Mouse (Mus musculus) forebrain, embryonic 16.5 days (tissue): ENCODE results near the gene Inppl1. TPM values are rescaled to one million over a fixed set of nuclear protein-coding genes. Genes with fewer than 3 reads are reported as not detected.

Source experiments
- ATAC-seq: fragments of 200-750 bp; cut with Nextera tagmentation; 2 replicates; pipeline ENCODE4 v1.8.0; 2017; ENCODE audit warnings: mild to moderate bottlenecking, moderate library complexity
- H3K27ac ChIP-seq: fragments of 300-500 bp; sonication (generic); 2 replicates; pipeline ENCODE4 v1.5.1; 2014; ENCODE audit warnings: low read length, control low read depth
- H3K27me3 ChIP-seq: fragments of 300-500 bp; sonication (generic); replicated peaks from 2 replicates; pipeline ENCODE4 v1.6.1; 2014; ENCODE audit warnings: low read length; ENCODE audit not compliant: control insufficient read depth, insufficient read depth
- H3K36me3 ChIP-seq: fragments of 300-500 bp; sonication (generic); 2 replicates; pipeline ENCODE4 v1.6.1; 2014; ENCODE audit not compliant: control insufficient read depth, insufficient read depth
- H3K4me1 ChIP-seq: fragments of 300-500 bp; sonication (generic); replicated peaks from 2 replicates; pipeline ENCODE4 v1.6.1; 2014; ENCODE audit warnings: low read length; ENCODE audit not compliant: control insufficient read depth, insufficient read depth
- H3K4me2 ChIP-seq: fragments of 300-500 bp; sonication (generic); 2 replicates; pipeline ENCODE4 v1.6.1; 2014; ENCODE audit warnings: mild to moderate bottlenecking, low read length, control low read depth
- H3K4me3 ChIP-seq: fragments of 300-500 bp; sonication (generic); replicated peaks from 2 replicates; pipeline ENCODE4 v1.5.1; 2014; ENCODE audit warnings: mild to moderate bottlenecking, low read length, control low read depth
- H3K9ac ChIP-seq: fragments of 300-500 bp; sonication (generic); replicated peaks from 2 replicates; pipeline ENCODE4 v1.6.1; 2014; ENCODE audit warnings: low read depth, low read length, control low read depth
- H3K9me3 ChIP-seq: fragments of 300-500 bp; sonication (generic); 2 replicates; pipeline ENCODE4 v1.6.1; 2016; ENCODE audit warnings: low read length; ENCODE audit not compliant: control insufficient read depth
- WGBS: fragments of 180-500 bp; shearing (Covaris S2); extraction: QIAGEN DNeasy Blood & Tissue Kit; methylation state at CpG from one replicate; pipeline ENCODE4 v1.1.7; 2014; 5-methylcytosine and 5-hydroxymethylcytosine counted together
- polyA plus RNA-seq: library from polyadenylated mRNA; unstranded; fragments of >200 nt; fragmentation: Nextera tagmentation; extraction: Ambion mirVana; gene quantifications from 2 replicates; pipeline ENCODE4 v1.2.1, GENCODE M21; 2015

Inppl1 gene
- polyA plus RNA-seq = 20.0 and 20.5 TPM in 2 replicates

DNA sequence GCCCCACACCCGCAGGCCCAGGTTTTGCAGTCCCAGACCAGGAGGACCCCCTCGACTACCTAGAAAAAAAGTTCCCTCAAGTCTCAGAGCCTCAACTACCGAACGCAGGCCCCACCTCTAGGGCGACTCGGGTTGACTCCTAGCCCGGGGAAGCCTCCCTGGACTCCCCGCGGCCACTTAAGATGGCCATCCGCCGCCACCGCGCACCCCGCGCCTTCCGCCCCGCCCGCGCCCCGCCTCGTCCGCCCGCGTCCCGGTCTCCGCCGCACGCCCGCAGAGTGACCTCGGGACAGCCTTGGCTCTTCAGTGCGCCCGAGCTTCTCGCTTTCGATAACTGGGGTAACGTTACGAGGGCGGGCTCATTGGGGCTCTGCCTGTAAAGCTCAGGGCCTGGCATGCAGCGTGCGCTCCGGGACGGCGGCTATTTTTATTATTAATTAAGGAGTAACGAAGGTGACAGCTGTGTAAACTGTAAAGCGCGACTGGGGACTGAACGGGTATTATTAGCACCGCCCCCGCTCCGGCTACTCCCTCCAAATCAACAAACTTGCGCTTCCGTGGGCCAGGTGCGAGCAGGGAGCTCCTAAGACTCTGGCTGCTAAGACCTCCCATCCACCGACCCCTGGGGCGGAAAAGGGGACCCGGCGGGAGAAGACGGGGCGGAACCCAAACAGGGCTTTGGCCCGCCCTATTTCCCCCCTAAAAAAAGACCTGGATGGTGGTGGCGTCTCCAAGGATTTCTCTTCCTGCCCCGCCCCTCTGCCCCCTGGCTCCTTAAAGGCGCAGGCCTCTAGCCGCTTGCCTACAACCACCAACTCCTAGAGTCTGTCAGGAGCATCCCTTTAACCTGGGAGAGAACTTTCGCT, at the start of gene Inppl1:
TSS of gene Inppl1 (minus strand) at position 624 of the 866 bp plus-strand sequence.
- peak within 1 kb of the TSS; percentile 76 for H3K4me3 ChIP-seq
- H3K9ac ChIP-seq = peak within 1 kb of the TSS; percentile 83
- peak; percentile 70 for ATAC-seq
- no peaks in the 10 kb centered on the region for H3K36me3 ChIP-seq
- H3K4me2 ChIP-seq = peak within 1 kb of the TSS; percentile 99
- under 1% methylated on average over 64 of the region's 64 CpGs for WGBS
- peak within 1 kb of the TSS; percentile 53 for H3K27ac ChIP-seq
- peaks cover 2% of the 10 kb centered on the region; the same call in 1 of the 2 replicates for H3K27me3 ChIP-seq
- no peaks in the 10 kb centered on the region for H3K9me3 ChIP-seq
- H3K4me1 ChIP-seq = peaks cover 39% of the 10 kb centered on the region

DNA sequence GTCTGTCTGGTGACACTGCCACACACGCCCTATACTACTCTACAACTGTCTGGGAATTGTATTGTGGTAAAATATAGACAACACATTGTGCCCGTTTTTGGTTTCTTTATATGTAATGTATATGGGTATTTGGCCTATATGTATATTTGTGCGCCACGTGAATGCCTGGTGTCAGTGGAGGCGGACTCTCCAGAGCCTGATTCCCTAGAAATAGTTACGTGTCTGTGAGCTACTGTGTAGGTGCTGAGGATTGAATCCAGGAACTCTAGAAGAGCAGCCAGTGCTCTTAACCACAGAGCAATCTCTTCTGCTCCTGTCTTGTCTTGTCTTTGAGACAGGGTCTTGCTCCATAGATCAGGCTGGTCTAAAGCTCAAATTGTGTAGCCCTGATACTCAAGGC, 48.2 kb upstream of the Inppl1 start:
- Histone ChIP-seq H3K9me3 (no peaks in the 10 kb centered on the region), H3K4me2 (no peak overlapping the region), H3K4me1 (no peaks in the 10 kb centered on the region), H3K27ac (no peak overlapping the region), H3K36me3 (no peaks in the 10 kb centered on the region), H3K9ac (no peak overlapping the region), H3K4me3 (no peak overlapping the region), H3K27me3 (no peaks in the 10 kb centered on the region; the same call in 1 of the 2 replicates)
- ATAC-seq = no peak
- 82% methylated on average over 6 of the region's 6 CpGs for WGBS

DNA sequence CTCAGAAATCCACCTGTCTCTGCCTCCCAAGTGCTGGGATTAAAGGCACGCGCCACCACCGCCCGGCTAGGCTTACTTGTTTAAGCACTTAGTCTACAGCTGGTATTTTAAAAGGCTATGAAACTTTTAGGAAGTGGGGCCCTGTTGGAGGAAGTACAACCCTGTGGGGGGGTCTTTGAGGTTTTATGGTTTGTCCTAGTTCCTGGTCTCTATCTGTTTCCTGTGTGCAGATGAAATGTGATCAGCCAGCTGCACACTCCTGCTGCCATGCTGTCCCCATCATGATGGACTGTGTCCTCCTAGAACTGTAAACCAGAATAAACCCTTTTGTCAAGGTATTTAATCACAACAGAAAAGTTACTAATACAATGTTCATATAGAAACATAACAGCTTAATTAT, 46.1 kb upstream of the Inppl1 start:
- 91% methylated on average over 4 of the region's 4 CpGs for WGBS
- ATAC-seq = no peak
- H3K9ac ChIP-seq = no peak overlapping the region

DNA sequence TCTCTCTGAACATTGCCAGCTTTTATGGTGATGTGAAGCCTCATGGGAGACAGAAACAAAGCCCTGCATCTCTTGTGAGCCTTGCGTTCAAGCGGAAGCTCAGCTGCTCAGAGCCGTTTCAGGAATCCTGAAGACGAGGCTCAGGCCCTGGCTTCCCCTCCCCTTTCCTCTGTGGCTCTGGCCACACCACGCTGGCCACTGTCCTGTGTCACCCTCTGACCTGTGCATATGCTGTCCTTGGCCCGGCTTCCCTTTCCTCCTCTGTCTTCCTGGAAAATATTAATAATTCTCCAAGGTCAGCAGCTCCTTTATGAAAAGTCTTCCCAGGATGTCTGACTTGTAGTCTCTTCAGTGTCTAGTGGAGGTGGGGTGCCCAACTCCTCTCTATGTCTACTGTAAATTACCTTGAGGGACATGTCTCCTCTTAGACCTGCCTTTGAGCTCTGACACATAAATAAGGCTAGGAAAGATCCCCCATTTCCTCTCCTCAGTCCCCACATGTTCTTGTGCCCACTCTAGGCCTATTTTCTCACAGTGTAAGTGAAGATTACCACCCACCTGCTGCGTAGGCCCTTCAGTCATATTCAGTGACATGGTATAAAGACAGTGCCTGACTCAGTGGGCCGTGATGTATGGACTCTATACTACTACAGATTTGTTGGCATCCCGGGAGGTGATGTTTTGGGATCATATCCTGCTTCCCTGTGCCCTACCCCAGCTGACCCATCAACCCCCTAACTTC, 44.6 kb upstream of the Inppl1 start:
- H3K4me3 ChIP-seq = no peak overlapping the region
- H3K9ac ChIP-seq = no peak overlapping the region
- H3K4me2 ChIP-seq = no peak overlapping the region
- no peaks in the 10 kb centered on the region for H3K4me1 ChIP-seq
- H3K36me3 ChIP-seq = no peaks in the 10 kb centered on the region
- H3K27me3 ChIP-seq = no peaks in the 10 kb centered on the region
- WGBS = 62% methylated on average over 9 of the region's 9 CpGs
- H3K9me3 ChIP-seq = no peaks in the 10 kb centered on the region
- H3K27ac ChIP-seq = no peak overlapping the region
- ATAC-seq = no peak

More for the DNA sequence above, 46.1 kb upstream of the Inppl1 start:
- no peaks in the 10 kb centered on the region for H3K36me3 ChIP-seq
- no peaks in the 10 kb centered on the region for H3K4me1 ChIP-seq
- H3K27me3 ChIP-seq = no peaks in the 10 kb centered on the region
- no peaks in the 10 kb centered on the region for H3K9me3 ChIP-seq
- H3K27ac ChIP-seq = no peak overlapping the region
- H3K4me3 ChIP-seq = no peak overlapping the region
- no peak overlapping the region for H3K4me2 ChIP-seq

DNA sequence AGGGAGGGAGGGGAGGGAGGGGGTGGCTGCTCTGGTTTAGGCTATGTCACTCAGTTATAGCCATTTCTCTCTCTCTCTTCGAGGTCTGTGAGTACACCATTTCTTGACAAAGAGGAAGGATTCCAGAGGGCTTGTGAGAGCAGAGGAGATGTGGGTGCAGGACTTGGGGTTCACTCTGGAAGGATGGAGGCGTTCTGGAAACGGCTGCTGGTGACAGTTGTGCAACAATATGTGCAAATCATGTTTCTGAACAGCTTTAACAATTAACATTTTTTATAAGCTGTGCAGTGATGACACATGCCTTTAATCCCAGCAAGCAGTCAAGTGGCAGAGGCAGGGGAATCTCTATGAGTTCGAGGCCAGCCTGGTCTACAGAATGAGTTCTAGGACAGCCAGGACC, 42.8 kb upstream of the Inppl1 start:
- no peak overlapping the region for H3K4me2 ChIP-seq
- no peaks in the 10 kb centered on the region for H3K4me1 ChIP-seq
- no peak for ATAC-seq
- no peaks in the 10 kb centered on the region for H3K9me3 ChIP-seq
- WGBS = 75% methylated on average over 4 of the region's 4 CpGs
- no peak overlapping the region for H3K27ac ChIP-seq
- no peak overlapping the region for H3K4me3 ChIP-seq
- no peak overlapping the region for H3K9ac ChIP-seq
- H3K27me3 ChIP-seq = no peaks in the 10 kb centered on the region
- no peaks in the 10 kb centered on the region for H3K36me3 ChIP-seq

DNA sequence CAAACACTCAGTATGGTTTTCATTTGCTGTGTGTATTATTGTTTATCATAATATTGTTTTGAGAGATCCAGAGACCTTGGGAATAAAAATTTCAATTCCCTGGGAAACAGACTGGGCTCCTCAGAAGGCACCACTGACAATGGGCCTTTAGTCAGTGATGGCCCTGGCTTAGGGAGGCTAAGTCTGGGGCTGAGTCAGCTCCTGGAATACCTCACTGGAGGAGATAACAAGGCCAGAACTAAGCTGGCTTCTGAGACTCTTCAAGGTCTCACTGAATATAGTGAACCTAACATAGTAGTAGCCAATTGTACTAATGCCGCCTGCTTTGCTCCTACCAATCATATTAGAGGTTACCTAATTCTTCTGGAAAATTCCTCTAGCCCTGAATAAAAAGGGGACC, 37.9 kb upstream of the Inppl1 start:
- no peaks in the 10 kb centered on the region for H3K36me3 ChIP-seq
- H3K4me2 ChIP-seq = no peak overlapping the region
- no peak overlapping the region for H3K9ac ChIP-seq
- H3K4me1 ChIP-seq = no peaks in the 10 kb centered on the region
- H3K4me3 ChIP-seq = no peak overlapping the region
- no peak for ATAC-seq
- WGBS = 83% methylated on average over 1 of the region's 1 CpGs
- H3K9me3 ChIP-seq = no peaks in the 10 kb centered on the region
- H3K27ac ChIP-seq = no peak overlapping the region
- no peaks in the 10 kb centered on the region for H3K27me3 ChIP-seq

DNA sequence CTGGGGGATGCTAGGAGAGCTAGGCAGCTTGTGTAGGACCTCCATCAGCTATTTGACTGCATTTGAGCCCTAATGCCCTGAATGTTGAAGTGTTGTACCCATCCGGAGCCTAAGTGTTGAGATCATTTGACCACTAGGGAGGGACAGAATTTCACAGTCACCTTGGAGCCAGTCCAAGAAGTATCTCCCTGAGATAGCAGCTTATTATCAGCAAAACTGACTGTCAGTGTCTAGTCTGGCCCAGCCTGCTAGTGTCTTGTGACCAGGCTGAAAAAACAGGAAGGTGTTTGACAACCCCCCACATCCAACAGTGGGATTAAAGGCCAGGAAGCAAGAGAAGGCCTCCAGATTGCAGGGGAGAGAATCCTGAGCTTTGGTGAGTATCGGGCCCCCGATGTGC, 33.3 kb upstream of the Inppl1 start:
- no peaks in the 10 kb centered on the region for H3K36me3 ChIP-seq
- 88% methylated on average over 3 of the region's 3 CpGs for WGBS
- no peak overlapping the region for H3K4me2 ChIP-seq
- H3K27me3 ChIP-seq = no peaks in the 10 kb centered on the region
- no peaks in the 10 kb centered on the region for H3K4me1 ChIP-seq
- no peak overlapping the region for H3K27ac ChIP-seq
- no peak for ATAC-seq
- H3K9ac ChIP-seq = no peak overlapping the region
- H3K9me3 ChIP-seq = no peaks in the 10 kb centered on the region
- no peak overlapping the region for H3K4me3 ChIP-seq

DNA sequence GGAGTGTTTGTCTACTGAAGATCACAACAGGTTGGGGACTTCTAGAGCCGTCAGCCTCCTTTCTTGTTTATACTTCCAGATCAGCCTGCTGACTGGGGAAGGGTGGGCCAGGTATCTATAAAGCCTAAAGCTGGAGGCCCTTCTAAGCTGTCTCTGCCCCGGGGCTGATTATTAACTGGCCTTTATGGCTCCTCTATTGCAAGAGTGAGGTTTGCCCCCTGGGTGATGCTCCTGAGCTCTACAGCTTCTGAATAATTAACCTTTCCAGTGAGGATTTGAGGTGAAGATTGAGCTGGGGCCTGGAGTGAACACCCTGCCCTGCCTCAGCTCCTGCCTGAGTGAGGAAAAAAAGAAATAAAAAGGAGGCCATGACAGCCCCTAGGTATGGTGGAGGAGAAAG, 32.6 kb upstream of the Inppl1 start, which contains the start of gene Folr1:
TSS of gene Folr1 (minus strand) at position 160 of the 400 bp plus-strand sequence.
- no peak for ATAC-seq
- H3K9ac ChIP-seq = no peak within 1 kb of the TSS
- no peaks in the 10 kb centered on the region for H3K27me3 ChIP-seq
- no peak within 1 kb of the TSS for H3K27ac ChIP-seq
- WGBS = 82% methylated on average over 2 of the region's 2 CpGs
- H3K4me3 ChIP-seq = no peak within 1 kb of the TSS
- no peaks in the 10 kb centered on the region for H3K36me3 ChIP-seq
- no peaks in the 10 kb centered on the region for H3K9me3 ChIP-seq
- H3K4me2 ChIP-seq = no peak within 1 kb of the TSS
- H3K4me1 ChIP-seq = no peaks in the 10 kb centered on the region

DNA sequence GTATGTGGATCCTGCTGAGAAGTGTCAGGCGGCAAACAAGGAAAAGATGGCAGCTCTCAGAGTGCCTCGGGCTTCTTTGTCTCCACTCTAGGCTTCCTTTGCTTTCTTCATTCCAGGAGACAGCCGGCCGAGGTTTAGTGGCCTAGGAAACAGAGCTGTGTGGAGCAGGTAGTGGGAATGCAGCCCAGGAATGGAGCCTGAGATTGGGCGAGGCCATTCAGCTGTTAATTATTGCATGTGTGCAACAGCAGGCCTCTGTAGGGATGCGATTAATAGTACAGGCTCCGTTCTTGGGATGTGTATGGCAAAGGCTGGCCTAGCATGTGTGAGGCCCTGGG, 31.1 kb upstream of the Inppl1 start:
- no peak for ATAC-seq

More for the DNA sequence above, 31.1 kb upstream of the Inppl1 start:
- Histone ChIP-seq H3K27me3 (no peaks in the 10 kb centered on the region), H3K36me3 (no peaks in the 10 kb centered on the region), H3K4me1 (no peaks in the 10 kb centered on the region), H3K9me3 (no peaks in the 10 kb centered on the region), H3K4me2 (no peak overlapping the region), H3K4me3 (no peak overlapping the region), H3K9ac (no peak overlapping the region), H3K27ac (no peak overlapping the region)
- 41% methylated on average over 7 of the region's 7 CpGs for WGBS
